Mouse (Mus musculus): ENCODE measurements around the gene Sdad1. TPM values are rescaled to one million over a fixed set of nuclear protein-coding genes. Genes with fewer than 3 reads are reported as not detected.
A peak's percentile ranks its signal among the peaks of the same experiment; 100 is the strongest.

The Sdad1 gene
- total RNA-seq, 2 experiments from 2014 or later: 15.5 to 25.1 TPM

DNA sequence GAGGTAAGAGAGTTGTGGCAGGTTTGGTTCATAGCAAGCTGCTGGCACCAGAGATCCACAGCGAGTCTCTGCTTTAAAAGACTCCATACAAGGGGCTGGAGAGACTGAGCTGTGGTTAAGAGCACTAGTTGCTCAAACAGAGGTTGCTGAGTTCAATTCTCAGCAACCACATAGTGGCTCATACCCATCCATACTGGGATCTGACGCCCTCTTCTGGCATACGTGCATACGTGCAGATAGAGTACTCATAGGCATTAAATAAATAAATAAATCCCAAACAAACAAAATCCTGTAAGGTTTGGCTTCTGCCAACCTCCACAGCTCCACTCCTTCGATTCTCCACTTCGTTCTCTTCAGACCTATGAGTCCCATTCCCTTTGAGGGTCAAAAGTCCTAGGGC, 58.2 kb downstream of the Sdad1 start:
- intact Hi-C loops (cut with DNase I): no loop called here
- no peak for DNase-seq (ENCODE audit: low spot score in 2 of 2)

DNA sequence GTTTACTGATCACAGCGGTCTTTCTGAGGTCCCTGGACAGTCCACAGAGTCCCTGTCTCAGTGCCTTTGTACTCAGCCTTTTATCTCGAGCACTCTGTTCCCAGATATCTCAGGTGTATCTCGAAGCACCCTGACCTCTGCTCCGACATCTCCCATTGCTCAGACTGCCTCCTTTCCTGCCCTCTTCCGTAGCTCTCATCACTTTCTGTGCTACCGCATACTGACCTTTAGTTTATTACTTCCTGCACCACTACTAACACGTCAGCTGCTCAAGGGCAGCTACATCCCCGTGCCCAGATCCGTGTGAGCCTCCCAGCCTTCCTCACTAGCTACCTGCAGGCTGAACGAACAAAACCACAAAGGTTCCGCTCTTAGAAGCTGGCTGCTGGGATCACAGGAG, 61.7 kb downstream of the Sdad1 start:
- intact Hi-C loops (cut with DNase I): no loop called here
- no peak for DNase-seq (ENCODE audit: low spot score in 2 of 2)

DNA sequence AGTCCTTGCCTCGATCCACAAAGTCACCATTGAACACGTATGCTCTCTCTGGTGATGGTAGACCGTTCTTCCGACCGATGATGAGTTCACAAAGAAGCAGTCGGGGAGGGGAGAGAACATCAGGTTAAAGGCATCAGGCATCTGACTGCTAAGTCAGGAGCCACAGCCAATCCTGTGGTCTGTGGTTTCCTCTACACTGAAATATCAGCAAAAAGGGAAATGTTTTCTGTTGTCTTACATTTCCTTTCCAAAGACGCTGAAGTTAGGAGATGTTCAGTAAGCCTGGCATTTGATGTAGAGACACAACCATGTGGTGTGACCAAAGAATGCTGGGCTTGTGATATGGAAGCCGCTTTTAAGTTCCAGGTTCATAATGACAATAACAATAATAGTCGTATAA, 64.8 kb downstream of the Sdad1 start:
- intact Hi-C loops (cut with DNase I): no loop called here
- DNase-seq (ENCODE audit: low spot score in 2 of 2): no peak

DNA sequence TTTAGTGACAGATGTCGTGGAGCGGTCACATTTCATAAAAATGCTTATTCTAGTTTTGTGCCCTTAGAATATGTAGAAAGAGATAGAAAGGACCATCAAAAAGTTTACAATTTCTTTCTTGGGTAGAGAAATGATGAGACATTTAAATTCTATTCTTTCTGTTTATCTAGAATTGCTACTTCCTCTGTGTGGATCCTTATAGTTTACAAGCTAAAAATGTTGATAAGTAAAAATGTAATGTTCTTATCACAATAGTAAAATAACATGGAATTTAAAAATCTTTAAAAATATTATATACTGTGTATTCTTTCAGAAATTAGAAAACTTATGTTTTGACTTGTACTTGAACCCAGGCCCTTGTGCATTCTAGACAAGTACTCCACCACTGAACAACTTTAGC, 65.4 kb downstream of the Sdad1 start:
- no peak for DNase-seq (ENCODE audit: low spot score in 2 of 2)
- intact Hi-C loops (cut with DNase I): no loop called here

DNA sequence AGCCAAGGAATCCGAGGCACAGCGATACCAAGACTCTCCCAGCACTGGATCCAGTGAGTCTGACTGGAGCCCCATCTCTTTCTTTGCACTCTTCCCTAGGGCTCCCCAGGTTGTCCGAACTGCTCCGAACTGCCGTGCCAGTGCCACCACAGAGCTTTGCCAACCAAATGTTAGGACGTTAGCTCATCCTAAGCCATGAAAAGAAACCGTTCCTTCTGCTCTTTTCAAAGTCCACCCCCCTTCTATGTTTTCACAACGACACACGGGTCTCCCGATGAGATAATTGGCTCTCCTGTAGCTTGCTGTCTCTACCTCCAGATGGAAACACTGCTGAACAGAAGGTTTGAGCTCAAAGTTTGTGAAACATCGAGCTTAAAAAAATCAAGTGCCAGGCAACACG, 69.5 kb downstream of the Sdad1 start:
- peak in 1 of 2 experiments; percentile 31 for DNase-seq (ENCODE audit: low spot score in 2 of 2)
- intact Hi-C loops (cut with DNase I): no loop called here

DNA sequence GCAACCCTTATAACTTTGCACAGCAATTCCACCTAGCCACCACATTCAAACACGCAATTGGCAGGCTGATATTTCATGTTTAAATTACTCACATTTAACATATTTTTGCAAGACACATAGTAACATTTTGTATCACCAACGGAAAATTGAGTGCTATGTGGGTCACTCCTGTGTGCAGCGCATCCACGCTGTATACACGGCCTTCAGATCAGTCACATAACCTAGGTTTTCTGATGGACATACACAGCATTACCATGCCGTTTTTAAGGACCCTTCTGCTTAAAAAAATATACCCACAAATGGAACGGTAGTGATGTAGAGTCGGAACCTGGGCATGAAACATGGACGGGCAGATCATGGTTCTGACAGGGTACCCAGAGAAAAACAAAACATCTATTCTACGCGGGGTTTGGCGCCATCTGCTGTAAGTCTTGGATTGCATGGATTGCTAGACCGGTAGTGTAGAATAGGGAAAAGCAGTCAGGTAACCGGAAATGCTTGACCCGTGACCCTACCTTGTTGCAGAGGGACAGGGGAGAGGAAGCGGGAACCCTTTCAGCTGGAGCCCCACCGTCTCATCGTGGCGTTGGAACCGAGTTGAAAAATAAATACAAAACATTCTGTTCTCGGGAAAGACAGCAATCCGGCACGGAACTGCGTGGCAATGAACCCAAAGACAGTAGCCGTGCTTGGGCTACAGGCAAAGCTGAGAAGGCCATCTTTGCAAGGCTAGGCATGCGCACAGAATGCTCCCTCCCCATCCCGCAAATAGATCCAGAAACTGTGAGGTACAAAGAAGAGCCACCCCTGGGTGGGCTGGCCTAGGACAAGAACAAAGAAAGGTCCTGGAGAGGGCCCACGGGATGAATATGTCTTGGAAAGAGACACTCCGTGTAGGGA, 70.7 kb downstream of the Sdad1 start:
- DNase-seq (ENCODE audit: low spot score in 2 of 2): peak; percentile 54 to 75
- intact Hi-C loops (cut with DNase I): loop anchor here (5.0 kb wide), 1 partner anchor 42 kb away; no protein-coding TSS in a partner anchor

DNA sequence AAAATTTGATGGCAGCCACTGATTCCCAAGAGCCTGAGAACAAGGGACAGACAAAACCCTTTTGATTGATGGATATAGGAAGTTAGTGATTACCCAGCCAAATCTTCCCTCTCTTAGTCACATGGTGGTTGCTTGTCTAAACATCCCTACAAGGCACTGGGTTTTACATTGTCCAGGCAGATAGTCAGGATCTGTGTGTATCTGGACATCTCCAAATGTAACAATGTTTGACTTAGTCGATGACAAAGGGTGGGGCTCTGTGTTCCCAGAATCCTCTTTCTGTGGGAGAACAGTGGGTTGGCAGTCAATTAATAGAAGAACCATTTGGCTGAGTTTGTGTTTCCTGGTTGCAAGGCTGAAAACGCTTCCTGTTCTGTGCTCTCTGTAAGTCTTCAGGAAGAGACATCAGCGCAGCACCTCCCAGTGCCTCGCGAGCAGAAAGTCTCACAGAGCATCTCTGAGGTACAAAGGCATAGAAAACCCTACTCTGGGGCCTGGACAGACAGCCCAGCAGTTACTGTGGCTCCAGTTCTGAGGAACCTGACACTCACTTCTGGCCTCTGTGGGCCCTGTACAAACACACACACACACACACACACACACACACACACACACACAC, 75.2 kb downstream of the Sdad1 start:
- intact Hi-C loops (cut with DNase I): loop anchor here (5.0 kb wide), 1 partner anchor 38 kb away; no protein-coding TSS in a partner anchor
- no peak for DNase-seq (ENCODE audit: low spot score in 2 of 2)

Other genes with a start within 250 kb of the Sdad1 start
- 100 to 1,000 TPM; 216 to 220 TPM for gene G3bp2, start 226.8 kb downstream of the Sdad1 start, total RNA-seq (2021)
- gene Uso1, start 172.5 kb downstream of the Sdad1 start, total RNA-seq (2021): 10 to 100 TPM; 74.1 to 82.3 TPM
- not detected for gene U90926, start 95.1 kb downstream of the Sdad1 start, total RNA-seq (2021)
- gene Ppef2, start 54.2 kb downstream of the Sdad1 start, total RNA-seq (2021): under 1 TPM; 0.52 to 0.61 TPM
- 10 to 100 TPM; 39.2 to 39.9 TPM for gene Naaa, start 32.3 kb downstream of the Sdad1 start, total RNA-seq (2021)
- not detected for gene Cxcl9, start 17.6 kb upstream of the Sdad1 start, total RNA-seq (2021)
- 1 to 10 TPM; 3.6 to 5.9 TPM for gene Art3, start 21.3 kb upstream of the Sdad1 start, total RNA-seq (2021)
- under 1 TPM in 1 of 2 experiments, not detected in 1; 0.49 TPM for gene Cxcl10, start 38.4 kb upstream of the Sdad1 start, total RNA-seq (2021)
- gene Nup54, start 124.7 kb upstream of the Sdad1 start, total RNA-seq (2021): 10 to 100 TPM; 25.3 to 28.5 TPM
- 10 to 100 TPM; 80.5 to 87.8 TPM for gene Scarb2, start 196.4 kb upstream of the Sdad1 start, total RNA-seq (2021)
- under 1 TPM in 1 of 2 experiments, not detected in 1; 0.32 TPM for gene Fam47e, start 244.6 kb upstream of the Sdad1 start, total RNA-seq (2021)